Mouse (Mus musculus): ENCODE measurements at regions not wholly inside any gene's neighbourhood (a gene's known extent, or its start where the extent isn't known, plus 50 kb on each side); places are given as distances from the start of the nearest gene placed in this dataset.

GRCm38 (mm10) chr13:53805872-53806271 is 249.6 kb downstream of the Drd1 start:
- DNase-seq (ENCODE audit: low spot score) = no peak

GRCm38 (mm10) chr13:53800978-53801377 is 254.5 kb downstream of the Drd1 start:
- DNase-seq (ENCODE audit: low spot score) = no peak

- no peak for DNase-seq (ENCODE audit: low spot score)
These were observed 266.7 kb downstream of the Drd1 start for GRCm38 (mm10) chr13:53788809-53789208.

GRCm38 (mm10) chr13:53783492-53783891 is 272.0 kb downstream of the Drd1 start:
- DNase-seq (ENCODE audit: low spot score) = no peak

GRCm38 (mm10) chr13:53779150-53779549 is 276.4 kb downstream of the Drd1 start:
- DNase-seq (ENCODE audit: low spot score) = no peak

GRCm38 (mm10) chr13:53776421-53776820 is 279.1 kb downstream of the Drd1 start:
- DNase-seq (ENCODE audit: low spot score) = no peak

- DNase-seq (ENCODE audit: low spot score) = no peak
These were observed 279.8 kb downstream of the Drd1 start for GRCm38 (mm10) chr13:53775687-53776086.

GRCm38 (mm10) chr13:53764613-53765243 is 290.8 kb downstream of the Drd1 start:
- DNase-seq (ENCODE audit: low spot score) = no peak

- no peak for DNase-seq (ENCODE audit: low spot score)
These were observed 284.8 kb upstream of the Msx2 start for GRCm38 (mm10) chr13:53757576-53758237.

- DNase-seq (ENCODE audit: low spot score) = no peak
These were observed 284.2 kb upstream of the Msx2 start for GRCm38 (mm10) chr13:53756970-53757530.

- no peak for DNase-seq (ENCODE audit: low spot score)
These were observed 282.3 kb upstream of the Msx2 start for GRCm38 (mm10) chr13:53755046-53755615.

- no peak for DNase-seq (ENCODE audit: low spot score)
These were observed 280.2 kb upstream of the Msx2 start for GRCm38 (mm10) chr13:53753049-53753448.

GRCm38 (mm10) chr13:53740981-53741380 is 268.1 kb upstream of the Msx2 start:
- DNase-seq (ENCODE audit: low spot score) = no peak

GRCm38 (mm10) chr13:53739127-53739526 is 266.3 kb upstream of the Msx2 start:
- DNase-seq (ENCODE audit: low spot score) = no peak

- DNase-seq (ENCODE audit: low spot score) = no peak
These were observed 262.1 kb upstream of the Msx2 start for GRCm38 (mm10) chr13:53734944-53735343.

- DNase-seq (ENCODE audit: low spot score) = no peak
These were observed 257.5 kb upstream of the Msx2 start for GRCm38 (mm10) chr13:53730259-53730902.

GRCm38 (mm10) chr13:53729848-53730247 is 257.0 kb upstream of the Msx2 start:
- no peak for DNase-seq (ENCODE audit: low spot score)

GRCm38 (mm10) chr13:53726031-53726430 is 253.2 kb upstream of the Msx2 start:
- DNase-seq (ENCODE audit: low spot score) = no peak

GRCm38 (mm10) chr13:53722881-53723280 is 250.0 kb upstream of the Msx2 start:
- no peak for DNase-seq (ENCODE audit: low spot score)

- no peak for DNase-seq (ENCODE audit: low spot score)
These were observed 248.2 kb upstream of the Msx2 start for GRCm38 (mm10) chr13:53721038-53721463.

GRCm38 (mm10) chr13:53717582-53717981 is 244.7 kb upstream of the Msx2 start:
- no peak for DNase-seq (ENCODE audit: low spot score)

GRCm38 (mm10) chr13:53717086-53717485 is 244.2 kb upstream of the Msx2 start:
- no peak for DNase-seq (ENCODE audit: low spot score)
